Mouse (Mus musculus): ENCODE results near the gene Otud3. TPM values are rescaled to one million over a fixed set of nuclear protein-coding genes. Genes with fewer than 3 reads are reported as not detected.

Gene Otud3
- polyA plus RNA-seq, 1 experiment from 2014 or later, result 2.6 TPM

GRCm38 (mm10) chr4:138856491-138856890 lies 57.3 kb downstream of the Otud3 start:
- no peak overlapping the region for H3K4me2 ChIP-seq (replicated peaks; ENCODE audit: low read depth)
- no peak overlapping the region for H3K4me3 ChIP-seq (ENCODE audit: low read depth, low read length)
- no peaks in the 10 kb centered on the region for H3K4me1 ChIP-seq (replicated peaks; ENCODE audit: control insufficient read depth, insufficient read depth)
- DNase-seq (ENCODE audit: low spot score) (peak; percentile 82), ATAC-seq (ENCODE audit: low FRiP score, low TSS enrichment) (peak; percentile 19; the same call in 1 of the 2 replicates)
- H3K27me3 ChIP-seq (ENCODE audit: control insufficient read depth, insufficient read depth, low read length), result no peaks in the 10 kb centered on the region
- H3K9ac ChIP-seq (ENCODE audit: low read length), result no peak overlapping the region
- 22% methylated on average over 7 of the region's 7 CpGs for WGBS
- H3K27ac ChIP-seq (replicated peaks), result no peak overlapping the region
- TF ChIP-seq EP300 (optimal IDR thresholded peaks at IDR 0.05) (no peak), CTCF (IDR thresholded peaks at IDR 0.05; ENCODE audit: low read depth) (peak; percentile 99)
- no peaks in the 10 kb centered on the region for H3K9me3 ChIP-seq (ENCODE audit: control insufficient read depth, low read length)
- no peaks in the 10 kb centered on the region for H3K36me3 ChIP-seq (ENCODE audit: control insufficient read depth, insufficient read depth, low read length)

DNA sequence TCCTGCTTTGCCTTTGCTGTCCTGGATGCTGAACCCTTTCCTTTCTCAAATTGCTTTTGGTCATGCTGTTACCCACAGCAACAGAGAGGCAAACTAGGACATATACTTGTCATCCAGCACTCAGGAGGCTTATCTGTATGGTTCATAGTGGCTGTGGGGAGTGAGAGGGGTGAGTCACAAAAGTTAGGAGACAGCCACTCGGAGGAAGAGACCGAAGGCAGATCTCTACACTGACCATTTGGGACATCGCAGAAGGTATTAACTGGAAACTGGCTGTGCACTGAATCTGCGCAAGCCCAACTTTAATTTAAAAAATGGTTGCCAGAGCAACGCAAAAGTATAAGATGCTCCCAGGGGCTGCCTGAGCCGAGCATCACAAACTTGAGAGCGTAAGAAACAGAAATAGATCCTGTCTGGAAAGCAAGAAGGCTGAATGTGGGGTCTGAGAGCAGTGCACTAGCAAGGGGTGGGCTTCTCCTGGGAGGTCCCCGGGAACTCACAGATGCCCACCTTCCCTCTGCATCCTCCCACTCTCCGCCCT lies 58.6 kb downstream of the Otud3 start:
- TF ChIP-seq CTCF (IDR thresholded peaks at IDR 0.05; ENCODE audit: low read depth), result no peak
- WGBS, result 85% methylated on average over 9 of the region's 9 CpGs
- Histone ChIP-seq H3K4me1 (replicated peaks; ENCODE audit: control insufficient read depth, insufficient read depth) (no peaks in the 10 kb centered on the region), H3K9ac (ENCODE audit: low read length) (no peak overlapping the region), H3K27ac (replicated peaks) (no peak overlapping the region), H3K4me2 (replicated peaks; ENCODE audit: low read depth) (no peak overlapping the region), H3K9me3 (ENCODE audit: control insufficient read depth, low read length) (no peaks in the 10 kb centered on the region), H3K4me3 (ENCODE audit: low read depth, low read length) (no peak overlapping the region), H3K36me3 (ENCODE audit: control insufficient read depth, insufficient read depth, low read length) (no peaks in the 10 kb centered on the region), H3K27me3 (ENCODE audit: control insufficient read depth, insufficient read depth, low read length) (no peaks in the 10 kb centered on the region)
- ATAC-seq (ENCODE audit: low FRiP score, low TSS enrichment) (no peak), DNase-seq (ENCODE audit: low spot score) (no peak)

DNA sequence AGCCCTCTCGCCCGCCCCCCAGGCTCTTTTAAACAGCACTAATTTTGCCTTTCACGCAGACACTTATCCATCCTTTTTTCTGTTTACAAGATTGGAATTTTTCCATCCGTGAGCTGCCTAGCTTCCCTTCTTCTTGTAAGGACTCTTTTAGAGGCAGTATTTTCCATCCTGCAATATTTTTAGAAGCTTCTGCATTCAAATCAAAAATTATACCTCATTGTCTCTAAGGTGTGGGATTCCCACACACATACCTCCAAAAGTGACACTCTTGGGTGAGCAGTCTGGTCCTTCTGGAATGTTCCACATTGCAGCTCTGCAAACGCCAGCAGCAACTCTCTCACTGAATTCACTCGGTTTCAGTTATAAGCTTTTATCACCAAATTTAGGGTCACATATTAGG lies 60.8 kb downstream of the Otud3 start:
- Histone ChIP-seq H3K4me3 (ENCODE audit: low read depth, low read length) (no peak overlapping the region), H3K4me1 (replicated peaks; ENCODE audit: control insufficient read depth, insufficient read depth) (no peaks in the 10 kb centered on the region), H3K4me2 (replicated peaks; ENCODE audit: low read depth) (no peak overlapping the region), H3K27ac (replicated peaks) (no peak overlapping the region), H3K9me3 (ENCODE audit: control insufficient read depth, low read length) (no peaks in the 10 kb centered on the region), H3K36me3 (ENCODE audit: control insufficient read depth, insufficient read depth, low read length) (no peaks in the 10 kb centered on the region), H3K9ac (ENCODE audit: low read length) (no peak overlapping the region), H3K27me3 (ENCODE audit: control insufficient read depth, insufficient read depth, low read length) (no peaks in the 10 kb centered on the region)
- WGBS, result 55% methylated on average over 6 of the region's 6 CpGs
- TF ChIP-seq CTCF (IDR thresholded peaks at IDR 0.05; ENCODE audit: low read depth) (no peak), EP300 (optimal IDR thresholded peaks at IDR 0.05) (no peak)
- no peak for ATAC-seq (ENCODE audit: low FRiP score, low TSS enrichment)
- DNase-seq (ENCODE audit: low spot score), result no peak

- no peak overlapping the region for H3K27ac ChIP-seq (replicated peaks)
- H3K4me1 ChIP-seq (replicated peaks; ENCODE audit: control insufficient read depth, insufficient read depth), result no peaks in the 10 kb centered on the region
- H3K9ac ChIP-seq (ENCODE audit: low read length), result no peak overlapping the region
- H3K4me3 ChIP-seq (ENCODE audit: low read depth, low read length), result no peak overlapping the region
- no peaks in the 10 kb centered on the region for H3K9me3 ChIP-seq (ENCODE audit: control insufficient read depth, low read length)
- H3K36me3 ChIP-seq (ENCODE audit: control insufficient read depth, insufficient read depth, low read length), result no peaks in the 10 kb centered on the region
- ATAC-seq (ENCODE audit: low FRiP score, low TSS enrichment) (0 out of 2 replicates have a peak, but pooled peaks have one; percentile 34), DNase-seq (ENCODE audit: low spot score) (peak; percentile 74)
- peak; percentile 100 for TF ChIP-seq CTCF (IDR thresholded peaks at IDR 0.05; ENCODE audit: low read depth)
- TF ChIP-seq EP300 (optimal IDR thresholded peaks at IDR 0.05), result no peak
- no peak overlapping the region for H3K4me2 ChIP-seq (replicated peaks; ENCODE audit: low read depth)
- WGBS, result 5% methylated on average over 4 of the region's 4 CpGs
- no peaks in the 10 kb centered on the region for H3K27me3 ChIP-seq (ENCODE audit: control insufficient read depth, insufficient read depth, low read length)
Observed at GRCm38 (mm10) chr4:138851463-138851862, 62.3 kb downstream of the Otud3 start.

Other genes starting within 250 kb of the Otud3 start
- gene Pla2g2c, start 189.2 kb downstream of the Otud3 start, polyA plus RNA-seq (2015; fragmentation: Nextera tagmentation; extraction: Ambion mirVana), result 0.30 and 0.31 TPM in 2 replicates
- 0.64 and 0.81 TPM in 2 replicates for gene Ubxn10, start 176.8 kb downstream of the Otud3 start, polyA plus RNA-seq (2015; fragmentation: Nextera tagmentation; extraction: Ambion mirVana)
- gene Pla2g2f, start 156.3 kb downstream of the Otud3 start, polyA plus RNA-seq (2015; fragmentation: Nextera tagmentation; extraction: Ambion mirVana), result 8.2 and 8.7 TPM in 2 replicates
- gene Pla2g2d, start 138.2 kb downstream of the Otud3 start, polyA plus RNA-seq (2015; fragmentation: Nextera tagmentation; extraction: Ambion mirVana), result 0.21 and 0.27 TPM in 2 replicates
- gene Pla2g5, start 50.5 kb downstream of the Otud3 start, polyA plus RNA-seq (2015; fragmentation: Nextera tagmentation; extraction: Ambion mirVana), result 0.28 and 0.34 TPM in 2 replicates
- gene Gm13030, start 40.0 kb downstream of the Otud3 start, polyA plus RNA-seq (2015; fragmentation: Nextera tagmentation; extraction: Ambion mirVana), result not detected in 2 replicates
- gene Pla2g2e, start 36.0 kb downstream of the Otud3 start, polyA plus RNA-seq (2015; fragmentation: Nextera tagmentation; extraction: Ambion mirVana), result 0.22 TPM in 1 of 2 replicates, not detected in the other
- 17.6 and 24.8 TPM in 2 replicates for gene Rnf186, start 53.2 kb upstream of the Otud3 start, polyA plus RNA-seq (2015; fragmentation: Nextera tagmentation; extraction: Ambion mirVana)
- 10.3 and 10.8 TPM in 2 replicates for gene Tmco4, start 58.9 kb upstream of the Otud3 start, polyA plus RNA-seq (2015; fragmentation: Nextera tagmentation; extraction: Ambion mirVana)
- 0.05 TPM in 1 of 2 replicates, not detected in the other for gene Htr6, start 161.6 kb upstream of the Otud3 start, polyA plus RNA-seq (2015; fragmentation: Nextera tagmentation; extraction: Ambion mirVana)
- gene Nbl1, start 179.0 kb upstream of the Otud3 start, polyA plus RNA-seq (2015; fragmentation: Nextera tagmentation; extraction: Ambion mirVana), result 53.6 and 58.9 TPM in 2 replicates
- 569 and 588 TPM in 2 replicates for gene Minos1, start 217.2 kb upstream of the Otud3 start, polyA plus RNA-seq (2015; fragmentation: Nextera tagmentation; extraction: Ambion mirVana)

Measured in stomach, postnatal 0 days (tissue).